Mouse (Mus musculus) liver, postnatal 0 days (tissue): ENCODE data around the gene Pced1b.

Experiments
- CTCF ChIP-seq: sonication (generic); IDR thresholded peaks from 2 replicates; pipeline ENCODE4 v1.5.1; 2016; ENCODE audit warnings: antibody characterized with exemption, low read depth
- EP300 ChIP-seq: IDR thresholded peaks from 2 replicates; pipeline ENCODE4 v1.6.1; 2016; ENCODE audit warnings: antibody characterized with exemption, low read depth, mild to moderate bottlenecking

- no peak for TF ChIP-seq EP300
- TF ChIP-seq CTCF: no peak
These were observed 9.5 kb downstream of the Pced1b start for GRCm38 (mm10) chr15:97256411-97256810.
